Mouse (Mus musculus): ENCODE measurements around the gene Ccdc81.

Gene Ccdc81

GRCm38 (mm10) chr7:89856440-89857217 lies 46.8 kb downstream of the Ccdc81 start:
- no peak for DNase-seq

GRCm38 (mm10) chr7:89855196-89855595 lies 48.2 kb downstream of the Ccdc81 start:
- DNase-seq, result no peak

GRCm38 (mm10) chr7:89853131-89853530 lies 50.3 kb downstream of the Ccdc81 start:
- DNase-seq, result no peak

GRCm38 (mm10) chr7:89852158-89853095 lies 51.0 kb downstream of the Ccdc81 start:
- DNase-seq, result no peak

- no peak for DNase-seq
Observed at GRCm38 (mm10) chr7:89850510-89850909, 52.9 kb downstream of the Ccdc81 start.

GRCm38 (mm10) chr7:89845669-89846068 lies 57.8 kb downstream of the Ccdc81 start:
- DNase-seq, result no peak

GRCm38 (mm10) chr7:89843533-89843932 lies 59.9 kb downstream of the Ccdc81 start:
- DNase-seq, result peak in 1 of 2 experiments; percentile 52

- no peak for DNase-seq
Observed at GRCm38 (mm10) chr7:89843121-89843520, 60.3 kb downstream of the Ccdc81 start.

- DNase-seq, result no peak
Observed at GRCm38 (mm10) chr7:89842404-89842715, 61.1 kb downstream of the Ccdc81 start.

- peak; percentile 60 to 86 for DNase-seq
Observed at GRCm38 (mm10) chr7:89841670-89842403, 61.6 kb downstream of the Ccdc81 start.

- DNase-seq, result no peak
Observed at GRCm38 (mm10) chr7:89839721-89840120, 63.7 kb downstream of the Ccdc81 start.

- no peak for DNase-seq
Observed at GRCm38 (mm10) chr7:89837841-89838240, 65.6 kb downstream of the Ccdc81 start.

- DNase-seq, result no peak
Observed at GRCm38 (mm10) chr7:89836676-89837075, 66.8 kb downstream of the Ccdc81 start.

- no peak for DNase-seq
Observed at GRCm38 (mm10) chr7:89835566-89835965, 67.9 kb downstream of the Ccdc81 start.

- DNase-seq, result no peak
Observed at GRCm38 (mm10) chr7:89833521-89833920, 69.9 kb downstream of the Ccdc81 start.

GRCm38 (mm10) chr7:89829201-89829600 lies 74.2 kb downstream of the Ccdc81 start:
- peak; percentile 25 to 37 for DNase-seq

- DNase-seq, result no peak
Observed at GRCm38 (mm10) chr7:89828436-89829065, 74.9 kb downstream of the Ccdc81 start.
